Mouse (Mus musculus) heart, postnatal 0 days (tissue): ENCODE measurements around the gene Htr3a.

Experiments
- CTCF ChIP-seq: IDR thresholded peaks from 2 replicates; pipeline ENCODE4 v1.5.1; 2016; ENCODE audit warnings: antibody characterized with exemption, control low read depth, low read depth
- EP300 ChIP-seq: IDR thresholded peaks from 2 replicates; pipeline ENCODE4 v1.6.1; 2016; ENCODE audit warnings: antibody characterized with exemption, low read depth

GRCm38 (mm10) chr9:48859828-48860525 lies 50.9 kb downstream of the Htr3a start:
- TF ChIP-seq CTCF (no peak), EP300 (no peak)
